Mouse (Mus musculus) c-Kit-positive CD71-negative TER-119-negative erythroid progenitor cells, embryonic 14.5 days (primary cell): ENCODE data around the gene Serpina1e.
"Not testable (repeated sequence)": the region's sequence is repeated elsewhere in the genome, so short reads cannot be mapped to it uniquely, and the experiment has no call there.

Source experiments
- DNase-seq: peaks from one replicate; pipeline ENCODE4 v3.0.0-alpha.2; 2013; ENCODE audit warnings: low read depth

Gene Serpina1e

DNA sequence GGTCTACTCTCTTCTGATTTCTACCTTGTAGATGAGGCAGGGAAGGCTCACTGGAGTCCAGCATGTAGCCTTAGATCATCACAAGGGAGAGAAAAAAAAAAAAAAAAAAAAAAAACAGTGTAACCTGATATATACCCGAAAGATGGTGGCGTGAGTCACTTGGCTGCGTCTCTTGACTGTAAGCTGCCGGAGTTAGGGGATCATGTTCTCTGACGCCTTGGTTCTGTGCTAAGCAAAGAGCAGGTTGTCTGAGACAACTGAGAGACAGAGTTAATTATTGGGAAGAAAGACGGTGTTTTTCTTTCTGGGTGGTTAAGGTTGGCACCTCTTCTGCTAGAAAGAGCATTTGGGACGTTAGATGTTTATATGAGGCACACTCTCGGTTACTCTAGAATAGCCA lies 4.1 kb upstream of the Serpina1e start:
- no peak for DNase-seq

DNA sequence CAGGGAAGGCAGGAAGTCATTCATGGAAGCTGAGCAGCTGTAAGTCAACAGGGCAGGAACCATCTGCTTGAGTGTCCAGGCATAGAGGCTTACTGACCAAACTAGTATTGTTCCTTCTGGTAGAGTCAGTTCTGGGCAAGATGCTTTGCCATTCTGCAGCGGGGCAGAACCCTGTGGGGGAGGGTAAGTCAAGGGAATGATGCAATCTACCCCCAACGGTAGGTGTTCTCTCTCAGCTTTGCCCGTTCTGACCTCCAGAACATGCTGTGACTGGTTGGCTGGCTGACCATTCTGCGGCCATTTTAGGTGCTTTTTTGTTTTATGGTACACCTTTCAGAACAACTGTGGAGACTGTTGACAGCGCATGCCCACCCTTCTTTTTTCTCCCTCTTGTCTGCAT lies 3.6 kb upstream of the Serpina1e start:
- DNase-seq = no peak

DNA sequence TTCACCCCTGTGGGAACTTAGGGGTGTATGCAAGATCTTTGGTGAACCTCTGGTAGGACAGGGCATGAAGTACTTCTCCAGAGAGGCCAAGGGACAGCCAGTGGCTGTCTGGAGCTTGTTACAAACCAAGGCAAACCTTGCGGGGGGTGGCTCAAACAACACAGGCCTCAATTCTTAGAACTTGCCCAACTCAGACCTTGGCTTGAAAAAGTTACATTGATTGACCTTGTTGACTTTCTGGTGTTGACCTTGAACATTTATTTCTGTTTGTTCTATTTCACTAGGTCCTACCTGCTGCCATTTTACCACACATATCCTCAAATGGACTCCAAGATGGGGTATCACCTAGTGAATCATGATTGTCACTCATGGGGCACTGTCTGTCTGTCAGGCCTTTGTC lies 2.9 kb upstream of the Serpina1e start:
- DNase-seq = no peak

DNA sequence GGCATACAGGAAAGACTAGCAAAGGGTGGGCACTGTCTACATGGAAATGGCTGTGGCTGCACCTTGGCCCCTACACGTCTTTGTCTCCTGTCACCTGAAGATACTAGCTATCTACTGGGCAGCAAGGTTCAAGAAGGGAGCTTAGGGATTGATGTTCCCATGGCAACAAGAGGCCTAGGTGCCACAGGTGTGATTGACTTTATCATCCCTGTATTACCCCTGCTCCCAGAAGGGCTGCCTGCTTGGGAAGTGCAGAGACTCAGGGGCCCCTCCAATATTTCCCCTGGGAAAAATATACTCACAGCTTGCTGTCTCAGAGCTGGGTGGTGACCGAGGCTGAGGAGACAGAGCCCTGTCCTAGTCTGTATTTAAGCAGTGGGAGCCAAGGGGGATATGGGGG lies 2.2 kb downstream of the Serpina1e start:
- DNase-seq = not testable (repeated sequence)

DNA sequence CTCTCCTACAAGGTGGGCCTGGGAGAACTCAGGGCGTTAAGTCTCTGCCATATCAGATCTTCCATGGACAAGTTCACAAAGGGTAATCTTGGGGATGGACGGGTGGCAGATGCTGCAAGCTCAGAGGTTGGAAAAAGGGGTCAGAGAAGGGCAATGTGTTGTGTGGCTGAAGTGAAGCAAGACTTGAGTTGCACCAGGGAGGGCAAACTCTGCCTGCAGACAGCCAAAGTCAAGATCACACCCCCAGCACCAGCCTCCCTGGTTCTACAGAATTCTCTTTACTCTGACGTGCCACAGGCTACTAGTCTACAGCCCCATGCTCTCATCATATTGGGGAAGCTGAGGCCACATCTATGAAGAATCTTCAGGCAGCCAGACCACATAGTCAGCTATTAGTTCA lies 5.8 kb downstream of the Serpina1e start:
- DNase-seq = not testable (repeated sequence)

DNA sequence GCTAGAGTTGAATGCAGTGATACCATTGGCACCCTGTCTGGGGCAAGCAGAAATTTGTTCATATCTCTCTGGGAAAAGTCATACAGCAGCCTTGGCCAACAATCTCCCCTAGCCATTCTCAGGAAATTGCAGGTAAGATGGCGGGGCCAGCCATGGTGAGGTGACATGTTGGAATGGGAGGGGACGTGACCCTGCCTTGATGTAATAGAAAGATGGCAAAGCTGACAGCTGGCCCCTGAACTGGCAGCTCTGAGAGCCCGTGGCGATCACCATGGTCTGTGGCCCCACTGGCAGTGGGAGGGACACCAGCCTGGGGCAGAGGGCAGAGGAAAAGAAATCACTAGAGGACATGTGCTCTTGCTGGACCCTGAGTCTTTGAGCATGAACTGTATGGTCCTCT lies 12.5 kb downstream of the Serpina1e start:
- DNase-seq = no peak

DNA sequence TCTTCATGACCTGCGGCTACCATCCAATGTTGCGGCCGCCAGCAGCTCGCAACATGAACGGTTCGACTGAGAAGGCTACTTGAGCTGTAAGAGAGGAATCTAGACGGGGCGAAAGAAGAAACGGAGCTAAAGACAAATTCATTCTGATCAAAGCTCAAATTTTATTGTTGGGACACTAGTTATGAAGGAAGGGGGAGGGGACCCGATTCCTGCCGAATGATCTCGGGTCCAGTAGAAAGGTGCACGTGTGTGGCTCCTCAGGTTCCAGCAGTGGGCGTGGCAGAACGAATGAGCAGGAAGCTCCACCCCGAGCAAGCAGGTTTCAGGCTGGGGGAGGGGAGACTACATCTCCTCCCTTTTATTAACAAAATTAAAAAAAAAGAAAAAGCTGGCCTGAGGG lies 49.6 kb downstream of the Serpina1e start:
- not testable (repeated sequence) for DNase-seq

DNA sequence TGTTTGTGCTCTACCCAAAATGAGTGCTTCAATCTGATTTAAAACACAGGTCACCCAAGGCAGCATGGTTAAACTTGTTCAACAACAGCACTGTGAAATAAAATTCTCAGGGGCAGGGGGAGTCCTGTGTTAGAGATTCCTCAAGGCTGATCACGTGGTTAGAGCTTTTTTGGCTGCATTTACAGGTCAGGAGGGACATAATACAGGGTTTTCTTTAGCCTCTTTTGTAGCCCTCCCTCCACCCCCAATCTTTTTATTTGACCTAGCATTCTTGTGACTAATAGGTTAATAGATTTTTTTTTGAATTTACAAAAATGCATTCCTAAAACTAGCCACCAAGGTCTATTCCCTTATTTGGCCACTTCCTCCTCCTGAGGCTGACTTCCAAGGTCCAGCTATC lies 51.0 kb downstream of the Serpina1e start:
- DNase-seq = not testable (repeated sequence)

DNA sequence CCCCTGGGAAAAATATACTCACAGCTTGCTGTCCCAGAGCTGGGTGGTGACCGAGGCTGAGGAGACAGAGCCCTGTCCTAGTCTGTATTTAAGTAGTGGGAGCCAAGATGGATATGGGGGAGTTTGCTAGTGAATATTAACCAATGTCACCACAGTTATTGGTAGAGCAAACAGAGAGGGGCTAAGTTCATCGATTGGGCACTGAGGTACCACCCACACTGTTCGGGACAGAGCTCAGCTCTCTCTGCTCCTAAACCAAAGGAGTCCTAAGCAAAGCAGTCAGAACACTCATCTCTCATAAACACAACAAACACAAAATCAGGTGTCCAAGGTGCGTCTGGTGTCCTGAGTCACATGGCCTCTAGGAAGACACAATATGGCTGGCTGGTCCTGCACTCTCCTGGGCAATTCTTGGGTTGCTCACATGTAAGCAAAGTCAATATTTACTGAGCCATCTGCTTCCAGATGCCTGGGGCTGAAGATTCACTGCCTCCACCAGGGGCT lies 53.9 kb downstream of the Serpina1e start, which contains the start of gene Serpina1c:
Gene Serpina1c (minus strand): TSS at position 51 of the 504 bp plus-strand sequence.
- DNase-seq = not testable (repeated sequence)

DNA sequence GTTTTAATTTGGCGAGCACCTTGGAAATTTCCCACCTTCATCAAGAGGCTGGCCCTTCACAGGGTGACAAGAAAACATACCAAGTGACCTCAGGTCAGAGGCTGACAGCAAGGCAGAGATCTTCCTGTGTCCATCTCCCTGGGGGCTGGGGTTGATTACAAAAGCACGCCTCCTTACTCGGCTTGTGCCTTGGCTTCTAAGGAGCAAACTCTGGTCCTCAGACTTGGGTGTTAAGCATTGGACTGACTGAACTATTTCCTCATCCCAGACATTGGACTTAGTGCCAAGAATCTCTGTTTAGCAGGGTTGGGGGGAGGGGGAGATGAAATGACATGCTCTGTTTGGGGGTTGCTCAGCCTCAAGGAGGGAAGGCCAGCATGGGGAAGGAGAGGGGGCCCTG lies 56.8 kb downstream of the Serpina1e start:
- DNase-seq = not testable (repeated sequence)
